ENCODE assay signal across 43 mouse cellular contexts in the genomic region with DNA sequence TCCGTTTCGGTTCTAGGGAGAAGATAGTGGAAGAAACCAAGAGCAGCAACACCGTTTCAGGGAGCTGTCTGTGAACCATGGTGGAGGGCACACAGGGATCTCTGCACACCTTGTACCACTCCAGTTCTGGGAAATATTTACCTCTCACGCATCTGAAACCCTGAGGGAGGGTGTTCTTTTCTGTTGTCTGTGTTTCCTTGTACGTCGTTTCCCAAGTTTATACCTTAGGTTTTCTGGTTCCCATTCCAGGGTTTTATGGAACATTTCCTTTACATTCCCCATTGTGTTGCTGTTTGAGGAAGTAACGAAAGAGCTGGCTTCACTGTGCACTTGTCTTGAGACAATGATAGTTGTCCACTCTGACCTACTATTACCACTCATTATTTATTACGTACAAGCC. TPM values are rescaled to one million over a fixed set of nuclear protein-coding genes. Genes with fewer than 3 reads are reported as not detected.
"Had no signal": no experiment of that assay in that cellular context is flagged by ENCODE, and none has a peak within 500 bp of the region (broad histone marks: within the 10 kb centered on the region; RNA-seq: fewer than 3 reads in every experiment).

A gene (minus strand): TSS at position 101 of the 400 bp plus-strand sequence.

- H3K27me3 ChIP-seq: heart, embryonic 12.5 days; heart, embryonic 13.5 days; heart, embryonic 15.5 days; hindbrain, embryonic 12.5 days; hindbrain, embryonic 13.5 days; hindbrain, embryonic 15.5 days; intestine, embryonic 15.5 days had no signal

- H3K9ac ChIP-seq: heart, embryonic 12.5 days; heart, embryonic 13.5 days; heart, embryonic 15.5 days; hindbrain, embryonic 12.5 days; hindbrain, embryonic 13.5 days; hindbrain, embryonic 14.5 days; hindbrain, embryonic 15.5 days; intestine, embryonic 15.5 days; kidney, embryonic 15.5 days had no signal

- H3K4me2 ChIP-seq: heart, embryonic 11.5 days; heart, embryonic 13.5 days; heart, embryonic 15.5 days; hindbrain, embryonic 12.5 days; hindbrain, embryonic 13.5 days; hindbrain, embryonic 14.5 days; hindbrain, embryonic 15.5 days; intestine, embryonic 15.5 days; kidney, embryonic 15.5 days had no signal

- H3K4me1 ChIP-seq: heart, embryonic 10.5 days; heart, embryonic 12.5 days; heart, embryonic 13.5 days; heart, embryonic 15.5 days; hindbrain, embryonic 10.5 days; hindbrain, embryonic 12.5 days; hindbrain, embryonic 13.5 days; hindbrain, embryonic 15.5 days; intestine, embryonic 15.5 days; kidney, embryonic 15.5 days had no signal

- H3K4me3 ChIP-seq: heart, embryonic 10.5 days; heart, embryonic 12.5 days; heart, embryonic 13.5 days; heart, embryonic 15.5 days; hindbrain, embryonic 10.5 days; hindbrain, embryonic 12.5 days; hindbrain, embryonic 13.5 days; hindbrain, embryonic 15.5 days; intestine, embryonic 15.5 days; kidney, embryonic 15.5 days; layer of hippocampus, adult 2 months; left cerebral cortex, adult 2 months had no signal

- H3K9me3 ChIP-seq: heart, embryonic 10.5 days; heart, embryonic 12.5 days; heart, embryonic 13.5 days; heart, embryonic 15.5 days; hindbrain, embryonic 10.5 days; hindbrain, embryonic 12.5 days; hindbrain, embryonic 13.5 days; hindbrain, embryonic 15.5 days; intestine, embryonic 15.5 days; kidney, embryonic 15.5 days had no signal

- ATAC-seq: hindbrain, embryonic 16.5 days; hindbrain, postnatal 0 days; inflammation-experienced regulatory T-cells, adult 6 months; intestine, embryonic 15.5 days; intestine, embryonic 16.5 days; intestine, postnatal 0 days had no signal

- DNase-seq: heart, postnatal 10 days; heart, postnatal 14 days; heart, postnatal 36 days; heart, postnatal 4 days; kidney, adult 11 months; kidney, adult 18-20 months; kidney, adult 2 months; kidney, adult 8-10 months; kidney, adult 9 months; kidney, postnatal 10 days; kidney, postnatal 14 days; kidney, postnatal 25 days; kidney, postnatal 36 days; kidney, postnatal 4 days; layer of hippocampus, adult 9-11 months; layer of hippocampus, postnatal 36 days had no signal

- H3K27ac ChIP-seq: heart, embryonic 10.5 days; heart, embryonic 13.5 days; heart, embryonic 15.5 days; hindbrain, embryonic 10.5 days; hindbrain, embryonic 12.5 days; hindbrain, embryonic 13.5 days; hindbrain, embryonic 14.5 days; hindbrain, embryonic 15.5 days; hindbrain, postnatal 0 days; intestine, embryonic 15.5 days; kidney, embryonic 15.5 days; kidney, postnatal 0 days; layer of hippocampus, adult 2 months; left cerebral cortex, adult 2 months had no signal

- H3K36me3 ChIP-seq: heart, embryonic 10.5 days; heart, embryonic 12.5 days; heart, embryonic 13.5 days; heart, embryonic 15.5 days; hindbrain, embryonic 10.5 days; hindbrain, embryonic 12.5 days; hindbrain, embryonic 13.5 days; hindbrain, embryonic 15.5 days; intestine, embryonic 15.5 days; kidney, embryonic 15.5 days had no signal

RNA-seq across cellular contexts. Expression of the gene that starts here (rescaled TPM):
- polyA plus RNA-seq: heart, embryonic 10.5 days; heart, embryonic 11.5 days; heart, embryonic 12.5 days; heart, embryonic 13.5 days; heart, embryonic 14.5 days; heart, embryonic 15.5 days; heart, embryonic 16.5 days; heart, postnatal 0 days; hindbrain, embryonic 10.5 days; hindbrain, embryonic 11.5 days; hindbrain, embryonic 12.5 days; hindbrain, embryonic 13.5 days; hindbrain, embryonic 14.5 days; hindbrain, embryonic 15.5 days; hindbrain, embryonic 16.5 days; hindbrain, postnatal 0 days; inflammation-experienced regulatory T-cells, adult 6 months; intestine, embryonic 14.5 days; intestine, embryonic 15.5 days; intestine, embryonic 16.5 days; intestine, postnatal 0 days; kidney, adult 2 months; kidney, embryonic 15.5 days; kidney, embryonic 16.5 days; kidney, postnatal 0 days; large intestine, adult 2 months had no signal
